Mouse (Mus musculus) heart, adult 2 months (tissue): ENCODE data around the gene Olfr149.

ENCODE experiments used
- CTCF ChIP-seq: fragments of 200-600 bp; IDR thresholded peaks from 2 replicates; pipeline ENCODE4 v1.8.1; 2022; ENCODE audit warnings: antibody characterized with exemption, mild to moderate bottlenecking, moderate library complexity
- EP300 ChIP-seq: fragments of 200-500 bp; IDR thresholded peaks from 2 replicates; pipeline ENCODE4 v1.6.1; 2011; ENCODE audit warnings: low read depth, low read length, control low read depth; ENCODE audit not compliant: insufficient read depth
- POLR2A ChIP-seq: fragments of 200-500 bp; IDR thresholded peaks from 2 replicates; pipeline ENCODE4 v1.6.1; 2011; ENCODE audit warnings: mild to moderate bottlenecking, low read depth, low read length, control low read depth; ENCODE audit not compliant: insufficient read depth

GRCm38 (mm10) chr9:39746428-39746827 is 39.5 kb upstream of the Olfr149 start:
- TF ChIP-seq CTCF (no peak), EP300 (no peak), POLR2A (no peak)
